Mouse (Mus musculus) left cerebral cortex, postnatal 36 days (tissue): ENCODE measurements around the gene Vmn1r40. TPM values are rescaled to one million over a fixed set of nuclear protein-coding genes. Genes with fewer than 3 reads are reported as not detected.

ENCODE experiments used
- DNase-seq, 2 experiments: peaks; one replicate each; pipeline ENCODE4 v3.0.0; 2021 to 2022; ENCODE audit warnings: low spot score in 2 of 2, mixed read lengths in 1 of 2
- intact Hi-C: fragments of 180-260 bp; cut with DNase I; formaldehyde crosslinking; loops from one replicate; pipeline ENCODE4 v1.15.1; 2025
- total RNA-seq, 2 experiments: library from RNA; stranded (reverse); gene quantifications; 2 replicates each; pipeline ENCODE4 v1.2.3; 2021

The Vmn1r40 gene
- total RNA-seq, 2 experiments from 2014 or later = not detected

GRCm38 (mm10) chr6:89742811-89743210 is 35.5 kb downstream of the Vmn1r40 start:
- intact Hi-C loops = no loop called here
- DNase-seq = no peak

Other genes with a start within 250 kb of the Vmn1r40 start
- 10 to 100 TPM; 74.4 to 91.7 TPM for gene Chchd6, start 111.9 kb upstream of the Vmn1r40 start, total RNA-seq
- 1 to 10 TPM; 3.3 to 4.6 TPM for gene Txnrd3, start 63.6 kb upstream of the Vmn1r40 start, total RNA-seq
- gene Vmn1r41, start 33.2 kb downstream of the Vmn1r40 start, total RNA-seq = not detected
- gene Vmn1r42, start 168.9 kb downstream of the Vmn1r40 start, total RNA-seq = not detected
- gene Vmn1r43, start 168.9 kb downstream of the Vmn1r40 start, total RNA-seq = not detected
- gene Vmn1r44, start 176.1 kb downstream of the Vmn1r40 start, total RNA-seq = not detected
- gene Vmn1r45, start 233.1 kb downstream of the Vmn1r40 start, total RNA-seq = not detected